Mouse (Mus musculus) spleen, postnatal 14 days (tissue): Measurements from ENCODE around the gene Sptbn4.
A peak's percentile ranks its signal among the peaks of the same experiment; 100 is the strongest.
"Not testable (repeated sequence)": the region's sequence is repeated elsewhere in the genome, so short reads cannot be mapped to it uniquely, and the experiment has no call there.

ENCODE experiments used
- DNase-seq, 2 experiments: peaks; one replicate each; pipeline ENCODE4 v3.0.0; 2021 to 2022; ENCODE audit warnings: low spot score in 2 of 2

The Sptbn4 gene

DNA sequence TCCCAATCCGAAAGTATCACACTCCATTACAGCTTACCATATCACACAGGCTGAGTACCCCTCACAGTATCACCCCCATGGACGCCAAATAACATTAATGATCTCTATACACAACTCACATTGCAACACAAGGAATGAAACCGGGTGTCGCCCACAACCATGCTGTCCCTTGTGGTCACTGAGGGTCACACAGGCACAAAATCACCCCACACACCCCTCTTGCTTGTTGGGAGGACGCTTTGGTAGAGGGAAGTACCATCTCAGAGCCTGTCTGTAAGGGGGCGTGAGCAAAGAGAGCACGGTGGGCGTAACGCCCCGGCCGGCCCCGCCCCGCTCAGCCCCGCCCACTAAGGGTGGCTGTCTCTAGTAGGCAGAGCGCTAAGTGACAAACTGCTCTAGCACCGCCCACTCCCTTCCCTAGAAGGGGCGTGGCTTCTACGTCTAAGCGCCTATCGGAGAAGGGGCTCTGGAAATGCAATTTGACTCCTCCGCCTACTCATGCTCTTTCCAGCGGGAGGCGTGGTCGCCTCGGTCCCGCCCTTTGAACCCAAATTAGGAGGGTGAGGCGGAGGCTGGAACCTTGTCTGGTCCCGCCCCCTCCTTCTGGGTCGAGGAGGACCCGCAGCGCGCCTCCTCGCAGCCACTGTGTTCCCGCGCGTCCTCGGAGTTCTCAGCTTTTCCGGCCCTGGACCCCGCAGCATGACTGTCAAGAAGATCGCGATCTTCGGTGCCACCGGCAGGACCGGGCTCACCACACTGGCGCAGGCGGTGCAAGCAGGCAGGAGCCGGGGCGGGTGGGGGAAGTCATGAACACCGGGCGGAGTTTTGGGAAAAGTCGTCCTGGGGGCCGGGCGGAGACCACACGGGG is at the start of gene Sptbn4, which contains the start of gene Blvrb:
Sptbn4 (minus strand) TSS at position 268 of the 868 bp plus-strand sequence.
Blvrb (plus strand) TSS at position 560 of the 868 bp plus-strand sequence.
- DNase-seq, result peak; percentile 98

DNA sequence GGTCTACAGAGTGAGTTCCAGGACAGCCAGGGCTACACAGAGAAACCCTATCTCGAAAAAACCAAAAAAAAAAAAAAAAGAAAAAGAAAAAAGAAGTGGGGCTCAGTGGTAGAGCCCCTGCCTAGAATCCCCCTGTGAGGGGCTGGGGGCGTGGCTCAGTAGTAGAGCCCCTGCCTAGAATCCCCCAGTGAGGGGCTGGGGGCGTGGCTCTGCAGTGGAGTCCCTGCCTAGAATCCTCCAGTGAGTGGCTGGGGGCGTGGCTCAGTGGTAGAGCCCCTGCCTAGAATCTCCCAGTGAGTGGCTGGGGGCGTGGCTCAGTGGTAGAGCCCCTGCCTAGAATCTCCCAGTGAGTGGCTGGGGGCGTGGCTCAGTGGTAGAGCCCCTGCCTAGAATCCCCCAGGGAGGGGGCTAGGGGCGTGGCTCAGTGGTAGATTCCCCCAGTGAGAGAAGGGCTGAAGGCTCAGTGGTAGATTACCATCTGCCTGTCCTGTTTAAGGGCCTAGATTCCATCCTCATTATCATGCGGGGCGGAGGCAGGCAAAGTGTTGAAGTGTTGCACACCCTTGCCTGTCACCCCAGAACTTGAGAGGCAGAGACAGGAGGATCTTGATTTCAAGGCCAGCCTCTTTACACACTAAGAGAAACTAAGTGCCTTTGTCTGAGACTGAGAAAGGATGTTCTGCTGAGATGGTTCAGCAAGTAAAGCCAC is 47.3 kb upstream of the Sptbn4 start:
- not testable (repeated sequence) for DNase-seq

DNA sequence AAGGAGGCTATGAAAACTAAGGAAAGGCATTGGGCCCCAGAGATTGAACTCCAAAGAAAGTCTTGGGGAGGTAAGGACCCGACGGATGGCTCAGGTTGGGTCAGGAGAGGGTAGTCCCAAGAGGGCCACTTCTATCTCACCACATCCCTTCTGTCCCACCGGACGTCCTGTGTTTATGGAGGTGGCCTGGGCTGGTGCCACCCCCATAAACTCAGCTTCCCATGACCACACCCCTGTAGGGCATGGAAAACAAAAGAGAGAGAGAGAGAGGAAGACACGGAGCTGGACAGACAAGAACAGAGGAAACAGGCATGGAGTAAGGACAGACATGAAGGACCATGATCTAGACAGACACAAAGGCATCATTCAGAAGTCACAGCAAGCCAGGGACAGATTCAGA is 46.0 kb upstream of the Sptbn4 start:
- DNase-seq, result no peak

DNA sequence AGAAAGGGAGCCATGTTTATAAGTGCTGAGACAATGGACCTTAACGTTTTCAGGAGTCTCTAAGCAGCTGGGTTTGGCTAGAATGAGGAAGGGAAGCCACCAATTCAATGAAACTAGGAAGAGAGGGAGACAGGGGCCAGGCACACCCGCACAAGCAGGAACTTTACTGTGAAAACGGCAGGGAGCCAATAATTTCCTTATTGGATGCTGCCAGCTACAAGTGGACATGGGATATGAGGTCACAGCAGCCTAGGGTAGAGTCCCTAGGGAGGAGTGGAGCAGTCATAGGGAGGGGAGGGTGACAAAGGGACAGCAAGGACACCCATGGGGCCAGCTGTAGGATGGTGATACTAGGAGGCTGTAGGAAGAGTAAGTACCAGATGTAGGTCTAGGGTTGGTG is 45.5 kb upstream of the Sptbn4 start:
- no peak for DNase-seq

DNA sequence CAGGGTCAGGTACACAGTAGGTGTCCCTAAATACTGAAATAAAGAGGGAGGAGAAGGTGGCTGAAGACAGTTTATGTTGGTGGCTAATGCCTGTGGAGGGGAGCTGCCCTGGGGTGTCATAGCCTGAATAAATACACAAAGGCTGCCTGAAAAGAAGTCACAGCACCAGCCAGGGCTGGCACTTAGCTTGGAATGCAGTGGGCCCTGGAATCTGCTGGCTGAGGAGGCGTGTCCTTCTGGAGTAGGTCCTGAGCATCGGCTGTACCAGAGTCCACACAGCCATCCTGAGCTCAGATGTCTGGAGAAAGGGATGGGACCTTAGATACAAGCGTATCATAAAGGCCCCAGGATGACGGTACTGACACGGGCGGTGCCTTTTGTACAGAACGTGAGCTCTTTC is 44.4 kb upstream of the Sptbn4 start:
- DNase-seq, result no peak

DNA sequence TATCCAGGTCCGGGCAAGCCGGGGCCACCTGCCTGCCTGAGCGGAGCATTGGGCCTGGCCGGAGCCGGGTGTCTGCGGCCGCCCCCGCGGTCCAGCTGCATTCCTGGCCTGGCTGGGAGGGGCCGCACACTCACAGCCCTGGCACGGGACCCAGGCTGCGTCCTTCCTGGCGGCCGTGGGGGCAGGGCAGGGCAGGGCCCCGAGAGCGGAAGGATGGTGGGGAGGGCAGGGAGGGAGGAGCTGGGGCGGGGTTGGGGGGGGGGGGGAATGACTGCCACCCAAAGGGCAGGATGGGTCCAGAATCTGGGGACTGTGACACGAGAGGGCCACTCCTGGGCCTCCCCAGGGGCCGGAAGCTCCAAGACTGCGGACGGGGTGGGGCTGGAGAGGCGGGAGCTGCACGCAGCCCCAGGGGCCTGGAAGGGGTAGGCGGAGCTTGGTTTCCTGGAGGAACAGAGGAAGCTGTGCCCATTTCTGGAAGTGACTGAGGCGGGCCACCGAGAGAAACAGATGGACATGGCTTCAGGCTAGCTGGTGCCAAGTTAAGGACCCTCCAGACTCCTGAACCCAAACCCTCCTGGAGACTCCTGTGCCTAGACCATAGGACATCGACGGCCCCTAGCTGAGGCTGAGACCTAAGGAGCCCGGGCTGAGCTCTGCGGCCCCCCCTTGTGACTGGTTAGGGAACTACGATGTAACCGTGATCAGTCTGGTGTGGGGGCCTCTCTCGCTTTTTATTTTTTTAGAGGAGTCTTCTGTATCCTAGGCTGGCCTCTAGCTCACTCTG is 43.2 kb upstream of the Sptbn4 start:
- DNase-seq, result peak; percentile 83 to 88

DNA sequence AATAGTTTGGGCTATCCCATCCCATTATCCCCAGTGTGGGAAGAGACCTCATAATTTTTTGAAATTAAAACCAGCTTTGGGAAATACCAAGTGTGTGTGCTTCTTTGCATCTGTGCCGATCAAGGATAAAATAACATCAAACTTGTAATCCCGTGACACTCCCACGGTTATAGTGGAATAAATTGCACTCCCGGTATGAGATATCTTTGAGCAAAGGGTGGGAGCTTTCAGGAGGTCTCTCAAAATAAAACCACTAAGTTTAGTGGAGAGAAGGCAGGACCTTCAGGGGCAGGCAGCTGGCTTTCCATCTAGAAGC is 42.7 kb upstream of the Sptbn4 start:
- no peak for DNase-seq

DNA sequence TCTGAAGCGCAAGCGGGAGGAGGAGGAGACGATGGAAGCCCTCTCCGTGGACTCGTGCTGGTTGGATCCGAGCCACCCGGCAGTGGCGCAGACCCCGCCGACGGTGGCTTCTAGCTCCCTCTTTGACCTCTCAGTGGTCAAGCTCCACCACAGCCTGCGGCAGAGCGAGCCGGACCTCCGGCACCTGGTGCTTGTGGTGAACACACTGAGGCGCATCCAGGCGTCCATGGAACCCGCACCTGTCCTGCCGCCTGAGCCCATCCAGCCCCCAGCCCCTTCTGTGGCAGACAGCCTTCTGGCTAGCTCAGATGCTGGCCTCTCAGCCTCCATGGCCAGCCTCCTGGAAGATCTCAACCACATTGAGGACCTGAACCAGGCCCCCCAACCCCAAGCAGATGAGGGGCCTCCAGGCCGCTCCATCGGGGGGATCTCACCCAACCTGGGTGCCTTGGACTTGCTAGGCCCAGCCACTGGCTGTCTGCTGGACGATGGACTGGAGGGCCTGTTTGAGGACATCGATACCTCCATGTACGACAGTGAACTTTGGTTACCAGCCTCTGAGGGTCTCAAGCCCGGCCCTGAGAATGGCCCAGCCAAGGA is 41.9 kb upstream of the Sptbn4 start:
- DNase-seq, result no peak

DNA sequence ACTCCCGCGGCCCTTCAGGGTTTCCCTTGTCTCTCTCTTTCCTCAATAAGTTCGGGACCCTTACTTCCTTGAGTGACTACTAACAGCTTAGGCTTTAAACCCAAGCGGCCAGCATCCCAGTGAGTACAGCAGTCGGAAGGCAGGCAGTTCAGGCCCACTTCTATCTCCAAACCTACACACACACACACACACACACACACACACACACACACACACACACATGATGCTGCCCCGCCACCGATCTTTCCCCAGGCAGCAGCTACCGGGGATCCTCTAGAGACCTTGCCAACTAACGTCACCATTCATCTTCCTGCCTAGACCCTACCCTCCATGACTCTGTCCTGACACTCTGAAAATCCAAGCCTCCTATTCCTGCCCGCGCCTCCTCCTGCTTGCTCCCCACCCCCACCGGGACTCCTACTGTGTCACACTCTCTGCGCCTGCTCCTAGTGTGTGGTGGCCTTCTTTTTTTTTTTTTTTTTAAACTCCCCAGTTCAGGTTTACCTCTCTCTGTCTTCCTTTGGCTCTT is 40.3 kb upstream of the Sptbn4 start:
- DNase-seq, result no peak

DNA sequence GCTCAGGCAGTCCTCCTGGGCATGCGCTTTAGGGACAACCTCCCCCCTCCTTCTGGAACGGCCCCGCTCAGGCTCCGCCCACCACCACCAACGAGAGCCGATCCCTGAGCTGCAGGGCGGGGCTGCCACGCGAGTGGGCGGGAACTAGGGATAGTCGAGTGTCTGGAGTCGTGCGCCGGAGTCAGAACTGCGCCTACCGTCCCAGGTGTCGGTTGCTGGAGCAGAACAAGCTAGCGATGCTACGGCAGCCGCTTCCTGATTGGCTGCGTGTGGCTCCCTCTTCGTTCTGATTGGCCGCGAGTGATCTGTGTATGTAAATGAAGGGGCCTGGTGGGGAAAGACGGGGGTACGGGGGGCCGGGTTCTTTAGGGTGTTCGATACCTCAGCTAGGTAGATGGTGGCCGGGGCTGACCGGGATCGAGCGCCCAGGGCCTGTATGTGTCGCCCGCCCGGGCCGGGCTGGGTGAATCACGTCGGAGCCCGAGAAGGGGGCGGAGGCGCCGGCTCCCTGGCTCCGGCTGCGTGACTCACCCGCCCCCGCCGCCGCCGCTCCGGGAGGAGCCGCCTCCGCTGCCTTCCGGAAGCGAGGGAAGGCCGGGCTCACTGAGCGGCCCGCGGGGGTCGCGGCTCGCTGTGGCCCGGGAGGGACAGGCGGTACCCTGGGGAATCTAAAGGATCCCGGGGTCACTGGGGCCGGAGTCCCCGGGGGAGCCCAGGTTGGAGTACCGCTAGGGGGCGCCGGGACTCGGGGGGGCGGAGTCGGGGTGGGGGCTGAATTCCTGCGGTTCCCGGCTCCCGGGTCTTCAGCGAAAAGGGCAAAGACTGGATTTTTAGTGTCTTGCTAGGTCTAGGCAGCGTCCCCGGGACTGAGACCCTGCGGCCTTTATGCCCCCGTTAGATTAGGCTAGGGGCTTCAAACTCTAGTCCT is 39.5 kb upstream of the Sptbn4 start, which contains the start of gene Sertad1:
Sertad1 (plus strand) TSS at position 141 of the 928 bp plus-strand sequence.
- peak; percentile 100 for DNase-seq

DNA sequence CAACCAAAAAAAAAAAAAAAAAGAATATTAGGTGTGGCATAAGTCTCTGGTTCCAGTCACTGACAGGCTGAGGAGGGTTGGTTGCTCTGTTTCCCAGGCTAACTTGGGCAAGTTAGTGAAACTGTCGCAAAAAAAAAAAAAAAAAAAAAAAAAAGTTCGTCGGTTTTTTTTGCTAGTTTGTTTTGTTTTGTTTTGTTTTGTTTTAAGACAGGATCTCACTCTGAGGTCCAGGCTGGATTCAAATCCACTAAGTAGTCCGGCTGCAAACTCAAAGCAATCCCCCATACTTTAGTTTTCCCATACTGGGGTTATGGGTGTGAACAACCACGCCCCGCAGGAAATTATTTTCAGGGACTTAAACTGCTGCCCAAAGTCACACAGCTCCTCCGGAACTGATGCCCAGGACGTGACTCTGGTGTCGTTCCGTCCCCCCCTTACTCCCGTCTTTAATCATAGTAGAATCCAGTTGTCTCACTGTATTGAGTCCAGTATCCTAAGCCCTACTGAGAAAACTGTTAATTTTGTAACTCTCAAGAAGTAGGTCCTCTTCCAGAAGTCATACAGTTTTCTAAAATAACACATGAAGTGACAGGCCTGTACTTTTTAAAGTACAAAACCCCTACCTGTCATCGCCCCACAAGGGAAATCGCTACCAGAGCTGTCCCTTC is 38.8 kb upstream of the Sptbn4 start:
- DNase-seq, result no peak

DNA sequence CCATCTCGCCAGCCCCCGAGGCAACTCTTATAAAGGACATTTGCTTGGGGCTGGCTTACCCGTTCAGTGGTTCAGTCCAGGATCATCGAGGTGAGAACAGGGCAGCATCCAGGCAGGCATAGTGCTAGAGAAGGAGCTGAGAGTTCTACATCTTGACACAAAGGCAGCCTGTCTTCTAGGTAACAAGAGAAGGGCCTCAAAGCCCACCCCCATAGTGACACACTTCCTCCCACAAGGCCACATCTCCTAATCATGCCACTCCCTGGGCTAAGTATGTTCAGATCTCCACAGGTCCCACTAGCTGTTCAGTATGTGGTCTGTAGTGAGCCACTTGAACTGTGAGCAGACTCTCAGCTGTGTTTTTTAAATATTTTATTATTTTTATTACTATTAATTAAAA is 36.4 kb upstream of the Sptbn4 start:
- no peak for DNase-seq

DNA sequence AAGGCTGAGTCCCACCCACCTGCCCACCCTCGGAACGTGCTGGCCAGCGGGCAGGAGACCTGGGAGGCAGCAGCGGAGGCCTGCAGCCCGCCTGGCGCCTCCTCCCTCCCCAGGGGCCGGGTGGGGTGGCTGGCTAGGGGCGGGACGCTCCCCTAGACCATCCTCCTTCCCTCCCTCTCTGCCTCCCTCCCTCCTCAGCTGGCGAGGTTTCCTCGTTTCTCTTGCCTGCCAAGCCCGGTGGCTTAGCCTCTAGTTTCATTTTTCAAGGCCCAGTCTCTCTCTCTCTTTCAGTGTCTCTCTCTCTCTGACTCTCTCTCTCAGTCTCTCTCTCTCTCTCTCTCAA is 34.1 kb upstream of the Sptbn4 start:
- peak; percentile 67 to 69 for DNase-seq

DNA sequence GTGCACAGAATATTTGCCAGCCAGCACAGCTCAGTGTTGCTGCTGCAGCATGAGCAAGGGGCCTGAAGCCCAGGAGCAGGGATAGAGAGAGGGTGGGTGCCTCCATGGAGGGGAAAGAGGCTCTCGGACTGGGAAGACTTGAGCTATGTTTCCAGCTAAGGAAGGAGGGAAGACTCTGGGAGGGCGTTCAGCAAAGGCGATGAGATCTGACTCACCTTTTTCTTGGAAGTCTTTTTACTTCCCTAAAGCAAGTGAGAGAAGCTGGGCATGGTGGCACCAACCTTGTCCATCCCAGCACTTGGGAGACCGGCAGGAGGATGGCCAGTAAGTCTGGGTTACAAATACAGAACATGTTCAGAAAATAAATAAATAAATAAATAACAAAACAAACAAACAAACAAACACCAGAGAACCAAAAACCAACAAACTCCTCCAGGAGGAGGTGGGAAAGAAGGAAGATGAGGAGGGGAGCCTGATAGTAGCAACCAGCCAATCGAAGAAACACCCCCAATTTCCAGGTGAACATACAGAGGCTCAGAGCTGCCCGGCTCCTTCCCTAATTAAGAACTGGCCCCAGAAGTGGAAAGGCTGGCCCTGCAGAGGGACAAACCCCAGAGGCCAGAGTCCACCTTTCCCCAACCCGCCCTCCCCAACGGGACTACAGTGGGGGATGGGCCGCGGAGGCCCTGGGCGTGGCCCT is 33.6 kb upstream of the Sptbn4 start:
- no peak for DNase-seq

DNA sequence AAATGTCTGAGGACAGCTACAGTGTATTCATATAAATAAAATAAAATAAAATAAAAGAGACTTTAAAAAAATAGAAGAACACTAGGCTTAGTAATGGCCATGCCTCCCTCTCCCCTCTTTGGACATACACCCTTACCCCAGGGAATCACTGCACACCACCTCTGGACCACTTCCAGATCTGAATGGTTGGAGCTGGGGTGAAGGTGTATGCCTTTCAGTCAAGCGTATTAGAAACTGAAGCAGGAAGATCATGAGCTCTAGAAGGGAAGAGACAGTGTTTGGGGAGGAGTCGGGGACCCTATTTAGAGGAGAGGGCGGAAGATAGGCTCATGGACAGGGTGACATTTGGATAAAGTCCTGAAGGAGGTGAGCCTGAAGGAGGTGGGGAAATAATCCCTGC is 33.0 kb upstream of the Sptbn4 start:
- no peak for DNase-seq

DNA sequence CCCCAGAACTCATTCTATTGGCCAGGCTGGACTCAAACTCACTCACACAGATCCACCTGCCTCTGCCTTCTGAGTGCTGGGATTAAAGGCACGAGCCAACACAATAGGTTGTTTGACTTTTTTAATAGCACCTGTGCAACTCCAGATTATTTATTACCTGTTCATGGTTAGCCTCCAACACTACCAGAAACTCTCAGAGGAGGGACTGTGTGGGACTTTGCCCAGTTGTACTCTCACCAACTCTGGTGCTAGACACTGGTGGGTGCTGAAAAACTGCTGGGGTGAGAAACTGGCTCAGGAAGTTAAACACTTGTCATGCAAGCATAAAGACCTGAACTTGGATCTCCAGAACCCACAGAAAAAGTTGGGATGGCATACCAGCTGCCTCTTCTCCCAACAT is 32.3 kb upstream of the Sptbn4 start:
- no peak for DNase-seq

DNA sequence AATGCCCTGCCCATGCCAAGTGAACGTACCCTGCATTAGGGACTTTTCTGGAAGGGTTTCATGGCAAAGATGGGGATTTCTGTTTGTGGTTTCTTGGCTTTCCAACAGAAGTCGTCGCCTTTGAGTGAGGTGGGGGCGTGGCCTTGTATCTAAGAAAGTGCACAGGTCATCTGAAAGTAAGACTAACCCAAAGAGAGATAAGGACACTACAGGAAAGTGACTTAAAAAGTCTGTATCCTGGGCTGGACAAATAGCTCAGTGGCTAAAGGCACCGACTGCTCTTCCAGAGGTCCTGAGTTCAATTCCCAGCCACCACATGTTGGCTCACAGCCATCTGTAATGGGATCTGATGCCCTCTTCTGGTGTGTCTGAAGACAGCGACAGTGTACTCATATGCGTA is 31.1 kb upstream of the Sptbn4 start:
- no peak for DNase-seq

DNA sequence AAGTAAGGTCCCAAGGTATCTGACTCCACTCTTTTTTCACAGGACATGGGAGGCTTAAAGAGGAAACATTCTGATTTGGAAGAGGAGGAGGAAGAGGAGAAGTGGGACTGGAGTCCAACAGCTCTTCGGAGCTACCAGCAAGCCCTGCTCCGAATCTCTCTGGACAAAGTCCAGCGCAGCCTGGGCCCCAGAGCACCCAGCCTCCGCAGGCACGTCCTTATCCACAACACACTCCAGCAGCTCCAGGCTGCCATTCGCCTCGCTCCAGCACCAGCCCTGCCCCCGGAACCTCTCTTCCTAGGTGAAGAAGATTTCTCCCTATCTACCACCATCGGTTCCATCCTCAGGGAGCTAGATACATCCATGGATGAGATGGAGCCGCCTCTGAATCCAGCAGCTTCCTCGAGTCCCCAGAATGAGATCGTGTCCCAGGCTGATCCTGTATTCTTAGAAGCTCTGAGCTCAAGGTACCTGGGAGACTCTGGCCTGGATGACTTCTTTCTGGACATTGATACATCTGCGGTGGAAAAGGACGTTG is 28.7 kb upstream of the Sptbn4 start:
- DNase-seq, result no peak

DNA sequence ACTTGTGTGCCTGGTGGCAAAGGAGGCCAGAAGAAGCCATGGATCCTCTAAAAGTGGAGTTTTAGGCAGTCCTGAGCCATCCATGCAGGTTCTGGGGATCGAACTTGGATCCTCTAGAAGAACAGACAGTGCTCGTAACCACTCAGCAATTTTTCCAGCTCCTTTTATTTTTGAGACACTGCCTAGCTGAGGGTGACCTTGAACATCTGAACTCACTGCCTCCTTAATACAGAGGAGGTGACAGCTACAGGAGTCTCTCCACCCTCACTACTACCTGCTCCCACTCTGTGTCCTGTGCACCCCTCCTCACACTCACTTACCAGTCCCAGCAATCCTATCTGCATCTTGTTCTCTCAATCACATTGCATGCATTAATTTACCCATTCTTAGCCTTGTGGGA is 28.1 kb upstream of the Sptbn4 start:
- no peak for DNase-seq
